Mouse (Mus musculus) heart, embryonic 11.5 days (tissue): Measurements from ENCODE around the gene Hdx. TPM values are rescaled to one million over a fixed set of nuclear protein-coding genes. Genes with fewer than 3 reads are reported as not detected.

Experiments used
- ATAC-seq: fragments of 200-750 bp; cut with Nextera tagmentation; replicated peaks from 2 replicates; pipeline ENCODE4 v1.8.0; 2017; ENCODE audit warnings: moderate library complexity; ENCODE audit not compliant: insufficient number of reproducible peaks, low FRiP score, low TSS enrichment
- H3K27ac ChIP-seq: fragments of 300-500 bp; sonication (generic); 2 replicates; pipeline ENCODE4 v1.5.1; 2014; ENCODE audit warnings: mild to moderate bottlenecking, low read depth, low read length
- H3K27me3 ChIP-seq: fragments of 300-500 bp; sonication (generic); 2 replicates; pipeline ENCODE4 v1.6.1; 2014; ENCODE audit warnings: mild to moderate bottlenecking, low read length, mixed read lengths; ENCODE audit not compliant: control insufficient read depth, insufficient read depth
- H3K36me3 ChIP-seq: fragments of 300-500 bp; sonication (generic); 2 replicates; pipeline ENCODE4 v1.6.1; 2014; ENCODE audit warnings: mild to moderate bottlenecking, low read length, moderate library complexity, mixed read lengths; ENCODE audit not compliant: control insufficient read depth, insufficient read depth
- H3K4me1 ChIP-seq: fragments of 300-500 bp; sonication (generic); 2 replicates; pipeline ENCODE4 v1.6.1; 2014; ENCODE audit warnings: low read length; ENCODE audit not compliant: control insufficient read depth, insufficient read depth
- H3K4me2 ChIP-seq: fragments of 300-500 bp; sonication (generic); 2 replicates; pipeline ENCODE4 v1.6.1; 2014; ENCODE audit warnings: mild to moderate bottlenecking, moderate library complexity
- H3K4me3 ChIP-seq: fragments of 300-500 bp; sonication (generic); 2 replicates; pipeline ENCODE4 v1.5.1; 2014; ENCODE audit warnings: low read depth, low read length
- H3K9ac ChIP-seq: fragments of 300-500 bp; sonication (generic); 2 replicates; pipeline ENCODE4 v1.6.1; 2014; ENCODE audit warnings: mild to moderate bottlenecking, low read depth, low read length, moderate library complexity
- H3K9me3 ChIP-seq: fragments of 300-500 bp; sonication (generic); replicated peaks from 2 replicates; pipeline ENCODE4 v1.6.1; 2016; ENCODE audit warnings: low read length; ENCODE audit not compliant: control insufficient read depth
- WGBS: fragments of 180-500 bp; shearing (Covaris S2); extraction: QIAGEN DNeasy Blood & Tissue Kit; methylation state at CpG from one replicate; pipeline ENCODE4 v1.1.7; 2014; ENCODE audit not compliant: insufficient replicate concordance; 5-methylcytosine and 5-hydroxymethylcytosine counted together
- polyA plus RNA-seq: library from polyadenylated mRNA; unstranded; fragments of >200 nt; fragmentation: Nextera tagmentation; extraction: Ambion mirVana; gene quantifications from 2 replicates; pipeline ENCODE4 v1.2.1, GENCODE M21; 2014

The Hdx gene
- polyA plus RNA-seq, 1 experiment from 2014 or later = 1.1 TPM

DNA sequence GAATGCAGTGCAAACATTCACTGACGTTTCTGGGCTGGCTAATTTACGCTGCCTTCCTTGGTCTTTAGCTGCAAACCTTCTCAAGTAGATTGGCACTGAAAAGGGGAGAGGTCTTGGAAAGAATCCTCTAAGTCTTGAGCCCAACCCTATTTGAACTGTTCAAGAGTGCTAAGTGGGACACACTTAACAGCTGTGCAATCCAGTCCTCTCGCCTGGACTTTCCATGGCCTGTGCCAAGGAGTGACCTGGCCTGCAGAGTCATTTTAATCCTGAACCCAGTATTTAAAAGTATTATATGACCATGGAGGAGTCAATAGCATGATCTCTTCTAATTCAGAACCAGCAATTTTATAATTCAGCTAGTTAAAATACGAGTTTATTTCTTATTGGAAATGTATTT lies 109.3 kb downstream of the Hdx start:
- Histone ChIP-seq H3K4me1 (no peaks in the 10 kb centered on the region), H3K27ac (no peak overlapping the region), H3K27me3 (no peaks in the 10 kb centered on the region), H3K4me3 (no peak overlapping the region), H3K4me2 (no peak overlapping the region), H3K36me3 (no peaks in the 10 kb centered on the region), H3K9ac (no peak overlapping the region), H3K9me3 (no peaks in the 10 kb centered on the region)
- WGBS = 64% methylated on average over 4 of the region's 4 CpGs
- no peak for ATAC-seq

DNA sequence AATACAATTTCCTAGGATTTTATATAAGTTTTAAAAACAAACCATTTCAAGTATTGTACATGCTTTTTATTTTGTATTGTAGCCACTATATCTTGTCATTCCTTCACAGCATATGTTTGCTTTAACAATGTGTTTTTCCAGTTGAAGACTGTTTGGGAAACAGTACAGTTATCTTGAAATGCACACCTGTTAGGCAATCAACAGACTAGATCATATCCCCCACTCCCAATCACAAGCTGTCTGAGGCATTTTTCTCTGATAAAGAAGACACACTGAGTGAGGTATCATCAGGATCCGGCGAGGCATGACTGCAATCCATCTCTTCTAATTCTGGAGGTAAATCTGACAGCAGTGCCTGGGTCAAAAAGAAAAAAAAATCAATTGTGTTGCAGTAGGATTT lies 119.8 kb downstream of the Hdx start:
- Histone ChIP-seq H3K4me2 (no peak overlapping the region), H3K9me3 (no peaks in the 10 kb centered on the region), H3K27me3 (no peaks in the 10 kb centered on the region), H3K4me1 (no peaks in the 10 kb centered on the region), H3K36me3 (no peaks in the 10 kb centered on the region), H3K27ac (no peak overlapping the region), H3K4me3 (no peak overlapping the region), H3K9ac (no peak overlapping the region)
- no peak for ATAC-seq
- WGBS = 63% methylated on average over 2 of the region's 2 CpGs

DNA sequence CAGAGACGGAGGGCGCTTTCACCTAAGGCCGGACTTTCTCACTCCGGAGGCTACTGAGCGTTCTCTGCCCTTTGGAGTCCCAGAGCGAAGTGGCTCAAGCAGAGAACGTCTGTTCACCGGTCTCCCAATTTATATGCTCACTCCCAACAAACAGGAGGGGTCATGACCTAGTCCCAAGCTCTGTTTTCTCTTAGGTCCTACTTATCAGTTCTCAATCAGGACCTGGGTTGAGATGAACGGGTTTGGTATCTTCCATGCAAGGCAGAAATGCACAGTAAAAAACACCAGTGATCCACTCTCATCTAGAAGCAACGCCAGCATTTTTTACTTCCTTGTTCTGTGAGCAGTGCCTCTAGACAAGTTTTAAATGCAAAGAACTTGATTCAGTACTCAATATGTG lies 159.0 kb downstream of the Hdx start, which contains the start of gene Rps6ka6:
Gene Rps6ka6 (minus strand): TSS at position 101 of the 400 bp plus-strand sequence.
- no peak within 1 kb of the TSS for H3K4me2 ChIP-seq
- H3K27ac ChIP-seq = no peak within 1 kb of the TSS
- H3K4me3 ChIP-seq = no peak within 1 kb of the TSS
- no peak within 1 kb of the TSS for H3K9ac ChIP-seq
- H3K27me3 ChIP-seq = no peaks in the 10 kb centered on the region
- no peak for ATAC-seq
- H3K4me1 ChIP-seq = no peaks in the 10 kb centered on the region
- 65% methylated on average over 10 of the region's 10 CpGs for WGBS
- no peaks in the 10 kb centered on the region for H3K9me3 ChIP-seq
- H3K36me3 ChIP-seq = no peaks in the 10 kb centered on the region

Other genes with a start within 250 kb of the Hdx start
- gene Rps6ka6, start 159.1 kb downstream of the Hdx start, polyA plus RNA-seq = 20.1 and 20.2 TPM in 2 replicates
- gene Gm45194, start 194.3 kb upstream of the Hdx start, polyA plus RNA-seq = 1.5 TPM in 1 of 2 replicates, not detected in the other